Mouse (Mus musculus) CD4-positive, CD25-positive, alpha-beta regulatory T cell, adult 4 months (primary cell): Measurements from ENCODE around the gene Crlf1. TPM values are rescaled to one million over a fixed set of nuclear protein-coding genes. Genes with fewer than 3 reads are reported as not detected.

Experiments used
- ATAC-seq: one replicate; pipeline ENCODE4 v1.8.0; 2017
- polyA plus RNA-seq, 2 experiments: library from polyadenylated mRNA; unstranded; fragments of 100-300 nt; shearing (Covaris generic); gene quantifications; one replicate each; pipeline ENCODE4 v1.2.1; 2017

The Crlf1 gene
- polyA plus RNA-seq, 2 experiments from 2014 or later, result not detected

DNA sequence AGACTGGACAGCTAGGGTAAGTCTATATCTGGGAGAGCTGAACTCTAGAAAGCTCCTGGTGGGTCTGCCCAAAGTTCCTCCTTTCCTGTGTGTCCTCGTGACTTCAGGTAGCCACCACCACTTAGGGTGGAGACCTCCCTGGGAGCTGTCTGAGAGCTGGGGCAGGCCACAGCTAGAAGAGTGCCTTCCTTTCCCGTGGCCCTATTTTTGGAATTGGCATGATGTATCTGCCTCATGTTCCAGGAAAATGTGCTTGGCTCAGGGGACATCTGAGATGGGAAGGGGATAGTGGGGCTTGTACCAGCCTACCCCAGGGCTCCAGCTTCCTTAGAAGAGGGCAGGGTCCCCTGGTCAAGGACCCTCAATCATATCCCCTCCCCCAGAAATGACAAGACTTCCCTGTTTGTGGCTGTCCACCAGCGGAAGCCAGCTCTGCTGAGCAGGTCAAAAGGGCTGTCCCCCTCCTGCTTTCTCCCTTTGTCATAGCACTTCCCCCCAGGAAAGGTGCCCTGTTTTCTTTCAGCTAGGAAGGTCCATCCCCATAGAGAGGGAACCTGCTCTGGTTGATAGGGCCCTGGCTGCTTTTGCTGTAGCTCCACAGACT lies 58.7 kb downstream of the Crlf1 start:
- no peak for ATAC-seq

DNA sequence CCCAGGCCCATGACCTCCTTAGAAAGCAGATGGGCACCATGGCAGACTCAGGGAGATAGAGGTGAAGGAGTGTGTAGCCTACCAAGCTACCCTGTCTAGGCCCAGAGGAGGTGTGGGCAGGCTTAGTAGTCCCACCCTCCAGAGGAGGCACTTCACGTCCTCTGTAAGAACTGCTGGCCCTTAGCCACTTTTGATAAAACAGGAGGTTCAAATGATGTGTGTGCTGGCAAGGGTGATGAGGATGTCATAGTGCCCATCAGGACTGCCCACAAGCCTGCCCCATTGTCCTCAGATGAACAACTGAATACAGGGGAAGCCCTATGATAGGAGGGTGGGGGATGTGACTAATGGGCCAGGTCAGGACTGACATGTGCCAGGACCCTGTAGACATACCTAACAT lies 59.9 kb downstream of the Crlf1 start:
- ATAC-seq, result no peak

Other genes with a start within 250 kb of the Crlf1 start
- gene Homer3, start 210.3 kb upstream of the Crlf1 start, polyA plus RNA-seq, result 1 to 10 TPM in 1 of 2 experiments, under 1 TPM in 1; 0.62 to 1.6 TPM
- 10 to 100 TPM; 57.8 to 74.2 TPM for gene Ddx49, start 190.7 kb upstream of the Crlf1 start, polyA plus RNA-seq
- gene Cope, start 190.6 kb upstream of the Crlf1 start, polyA plus RNA-seq, result 100 to 1,000 TPM; 321 to 359 TPM
- gene Cers1, start 177.4 kb upstream of the Crlf1 start, polyA plus RNA-seq, result not detected
- gene Gdf1, start 163.3 kb upstream of the Crlf1 start, polyA plus RNA-seq, result under 1 TPM in 1 of 2 experiments, not detected in 1; 0.71 TPM
- gene Upf1, start 139.9 kb upstream of the Crlf1 start, polyA plus RNA-seq, result 10 to 100 TPM; 11.4 to 14.5 TPM
- under 1 TPM in 1 of 2 experiments, not detected in 1; 0.28 TPM for gene Comp, start 119.6 kb upstream of the Crlf1 start, polyA plus RNA-seq
- 1 to 10 TPM; 7.6 to 9.3 TPM for gene Crtc1, start 53.6 kb upstream of the Crlf1 start, polyA plus RNA-seq
- 10 to 100 TPM in 1 of 2 experiments, 1 to 10 TPM in 1; 7.2 to 20.1 TPM for gene Klhl26, start 16.2 kb upstream of the Crlf1 start, polyA plus RNA-seq
- gene Tmem59l, start 5.8 kb upstream of the Crlf1 start, polyA plus RNA-seq, result not detected
- 10 to 100 TPM; 82.2 to 83.2 TPM for gene Rex1bd, start 13.6 kb downstream of the Crlf1 start, polyA plus RNA-seq
- 1,000 to 10,000 TPM; 3,148 to 3,732 TPM for gene Uba52, start 17.6 kb downstream of the Crlf1 start, polyA plus RNA-seq
- 100 to 1,000 TPM; 117 to 159 TPM for gene Fkbp8, start 34.6 kb downstream of the Crlf1 start, polyA plus RNA-seq
- 100 to 1,000 TPM; 146 to 173 TPM for gene Kxd1, start 34.8 kb downstream of the Crlf1 start, polyA plus RNA-seq
- 10 to 100 TPM; 41.4 to 50.4 TPM for gene Ell, start 46.3 kb downstream of the Crlf1 start, polyA plus RNA-seq
- gene Isyna1, start 101.2 kb downstream of the Crlf1 start, polyA plus RNA-seq, result 10 to 100 TPM; 26.0 to 58.7 TPM
- 10 to 100 TPM in 1 of 2 experiments, 1 to 10 TPM in 1; 5.9 to 15.0 TPM for gene Ssbp4, start 115.7 kb downstream of the Crlf1 start, polyA plus RNA-seq
- gene Lrrc25, start 123.0 kb downstream of the Crlf1 start, polyA plus RNA-seq, result under 1 TPM; 0.43 to 0.89 TPM
- not detected for gene Gdf15, start 139.3 kb downstream of the Crlf1 start, polyA plus RNA-seq
- gene Pgpep1, start 167.2 kb downstream of the Crlf1 start, polyA plus RNA-seq, result 1 to 10 TPM; 7.0 to 9.5 TPM
- 10 to 100 TPM; 86.8 to 94.5 TPM for gene Lsm4, start 180.1 kb downstream of the Crlf1 start, polyA plus RNA-seq
- gene Jund, start 205.8 kb downstream of the Crlf1 start, polyA plus RNA-seq, result 10 to 100 TPM in 1 of 2 experiments, 1 to 10 TPM in 1; 7.6 to 23.3 TPM
- gene Iqcn, start 210.3 kb downstream of the Crlf1 start, polyA plus RNA-seq, result under 1 TPM in 1 of 2 experiments, not detected in 1; 0.07 TPM
- not detected for gene Gm3336, start 225.4 kb downstream of the Crlf1 start, polyA plus RNA-seq
- under 1 TPM; 0.66 to 0.94 TPM for gene Pde4c, start 230.6 kb downstream of the Crlf1 start, polyA plus RNA-seq